In the genomic region with DNA sequence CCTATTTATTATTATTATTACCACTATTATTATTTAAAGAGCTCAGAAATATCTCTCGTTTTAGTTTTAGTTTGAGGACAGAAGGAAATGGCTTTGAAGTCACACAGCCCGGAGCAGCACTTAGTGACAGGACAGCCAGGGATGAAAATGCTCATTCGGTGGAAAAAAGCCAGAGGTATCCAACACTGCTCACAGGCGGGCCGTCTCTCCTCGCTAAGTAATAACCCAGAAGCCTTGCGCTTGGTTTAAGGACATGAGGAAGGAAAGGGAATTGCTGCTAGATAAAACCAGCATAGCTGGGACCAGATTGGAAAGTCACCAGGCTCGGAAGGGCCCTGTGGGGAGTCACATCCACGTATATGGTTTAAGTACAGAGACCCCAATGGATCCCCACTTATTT, we compare ENCODE assay signal across 10 mouse cellular contexts. TPM values are rescaled to one million over a fixed set of nuclear protein-coding genes. Genes with fewer than 3 reads are reported as not detected.
DNase-seq lines count a peak whose midpoint lies in the region; ATAC-seq and TF ChIP-seq lines count a peak whose summit lies in the region.
"Had no signal": no experiment of that assay in that cellular context is flagged by ENCODE, and none has a peak within 500 bp of the region (broad histone marks: within the 10 kb centered on the region; RNA-seq: fewer than 3 reads in every experiment).

No protein-coding gene starts in this region.

- no peak overlapping the region for H3K9ac ChIP-seq in heart, postnatal 0 days (replicated peaks; ENCODE audit: low read depth, low read length)
- H3K9ac ChIP-seq in midbrain, embryonic 12.5 days (replicated peaks) = no peak overlapping the region

- H3K4me1 ChIP-seq in brown adipose tissue, adult 24 weeks (ENCODE audit: control insufficient read depth, insufficient read depth, insufficient read length, low read length) = peaks cover 13% of the 10 kb centered on the region
- peaks cover 14% of the 10 kb centered on the region; the same call in 1 of the 2 replicates for H3K4me1 ChIP-seq in heart, postnatal 0 days (ENCODE audit: control insufficient read depth, insufficient read depth)
- peaks cover 48% of the 10 kb centered on the region for H3K4me1 ChIP-seq in midbrain, embryonic 12.5 days

- no peaks in the 10 kb centered on the region for H3K27me3 ChIP-seq in heart, postnatal 0 days (ENCODE audit: control insufficient read depth, insufficient read depth, low read length)
- no peaks in the 10 kb centered on the region for H3K27me3 ChIP-seq in midbrain, embryonic 12.5 days

- ATAC-seq in heart, postnatal 0 days (ENCODE audit: insufficient read depth, low read depth) = no peak
- ATAC-seq in midbrain, embryonic 12.5 days (ENCODE audit: low FRiP score, low read depth) = no peak
- ATAC-seq in granulocyte monocyte progenitor cell, adult 5-6 weeks (replicated peaks; ENCODE audit: poor library complexity, severe bottlenecking) = no peak

- no peak for TF ChIP-seq EP300 in heart, postnatal 0 days (IDR thresholded peaks at IDR 0.05; ENCODE audit: low read depth)

- peak overlapping the region; percentile 55 for H3K27ac ChIP-seq in brown adipose tissue, adult 24 weeks (replicated peaks; ENCODE audit: low read depth, low read length)
- 0 out of 2 replicates have a peak overlapping the region, but pooled peaks have one; percentile 38 for H3K27ac ChIP-seq in heart, postnatal 0 days (ENCODE audit: low read depth)
- H3K27ac ChIP-seq in midbrain, embryonic 12.5 days (replicated peaks) = peak overlapping the region; percentile 69

- 0 out of 2 replicates have a peak overlapping the region, but pooled peaks have one; percentile 3 for H3K4me2 ChIP-seq in heart, postnatal 0 days (ENCODE audit: low read depth, low read length)
- H3K4me2 ChIP-seq in midbrain, embryonic 12.5 days (replicated peaks) = no peak overlapping the region

- H3K9me3 ChIP-seq in heart, postnatal 0 days (replicated peaks; ENCODE audit: control insufficient read depth, low read length) = no peaks in the 10 kb centered on the region
- H3K9me3 ChIP-seq in midbrain, embryonic 12.5 days = no peaks in the 10 kb centered on the region

- H3K4me3 ChIP-seq in brown adipose tissue, adult 24 weeks (ENCODE audit: insufficient read depth, low read depth, low read length) = no peak overlapping the region
- H3K4me3 ChIP-seq in heart, postnatal 0 days (ENCODE audit: low read depth, low read length) = no peak overlapping the region
- H3K4me3 ChIP-seq in midbrain, embryonic 12.5 days = no peak overlapping the region
- H3K4me3 ChIP-seq: erythroblast, embryonic 14.5 days had no signal

- intact Hi-C loops in heart, postnatal 25 days (cut with DNase I) = no loop called here

- WGBS in heart, postnatal 0 days = 19% methylated on average over 9 of the region's 9 CpGs
- WGBS in midbrain, embryonic 12.5 days = 12% methylated on average over 9 of the region's 9 CpGs

- peak; percentile 37 to 42 for DNase-seq in heart, adult 18-20 months
- DNase-seq in heart, postnatal 25 days (ENCODE audit: low spot score) = no peak
- no peak for DNase-seq in heart, postnatal 0 days (ENCODE audit: low spot score)
- no peak for DNase-seq in adrenal gland, adult 8-10 months
- DNase-seq in thymus, postnatal 14 days = no peak
- DNase-seq: layer of hippocampus, postnatal 36 days had no signal

- no peak for TF ChIP-seq CTCF in heart, postnatal 0 days (IDR thresholded peaks at IDR 0.05; ENCODE audit: low read depth)

- no peaks in the 10 kb centered on the region for H3K36me3 ChIP-seq in heart, postnatal 0 days (replicated peaks; ENCODE audit: control insufficient read depth, insufficient read depth, low read length)
- H3K36me3 ChIP-seq in midbrain, embryonic 12.5 days = no peaks in the 10 kb centered on the region

RNA-seq across cellular contexts. Expression of gene Nxn, which starts 35.3 kb away (rescaled TPM):
- 10 to 100 TPM; 13.5 to 17.8 TPM for total RNA-seq in heart, adult 18-20 months (2021)
- 10 to 100 TPM; 11.6 to 14.8 TPM for total RNA-seq in heart, postnatal 25 days (2021)
- 2.0 and 3.6 TPM in 2 replicates for polyA plus RNA-seq in brown adipose tissue, adult 24 weeks (2012; ENCODE audit: insufficient read depth, insufficient read length, missing spikeins)
- 35.6 and 50.7 TPM in 2 replicates for total RNA-seq in heart, postnatal 0 days (2014; rRNA removed; ENCODE audit: low replicate concordance)
- 10.6 TPM in 2 replicates for polyA plus RNA-seq in heart, postnatal 0 days (2015; fragmentation: Nextera tagmentation; extraction: Ambion mirVana)
- 56.9 and 69.4 TPM in 2 replicates for polyA plus RNA-seq in midbrain, embryonic 12.5 days (2016; fragmentation: Nextera tagmentation; extraction: Ambion mirVana)
- total RNA-seq in granulocyte monocyte progenitor cell, adult 5-6 weeks (2014; fragmentation: Nextera tagmentation) = 29.6 and 32.3 TPM in 2 replicates
- 24.1 and 25.5 TPM in 2 replicates for total RNA-seq in granulocyte monocyte progenitor cell, adult 5-6 weeks (2017)
- 10 to 100 TPM; 33.5 to 43.6 (median 40.8) TPM for total RNA-seq in adrenal gland, adult 8-10 months (2022)

RNA-seq across cellular contexts. Expression of gene Timm22, which starts 43.1 kb away (rescaled TPM):
- 10 to 100 TPM; 44.0 to 51.4 TPM for total RNA-seq in heart, adult 18-20 months (2021)
- 10 to 100 TPM; 51.1 to 57.1 TPM for total RNA-seq in heart, postnatal 25 days (2021)
- 29.2 and 43.4 TPM in 2 replicates for polyA plus RNA-seq in brown adipose tissue, adult 24 weeks (2012; ENCODE audit: insufficient read depth, insufficient read length, missing spikeins)
- total RNA-seq in heart, postnatal 0 days (2014; rRNA removed; ENCODE audit: low replicate concordance) = 20.1 and 42.8 TPM in 2 replicates
- 90.5 and 99.9 TPM in 2 replicates for polyA plus RNA-seq in heart, postnatal 0 days (2015; fragmentation: Nextera tagmentation; extraction: Ambion mirVana)
- polyA plus RNA-seq in midbrain, embryonic 12.5 days (2016; fragmentation: Nextera tagmentation; extraction: Ambion mirVana) = 98.8 and 113 TPM in 2 replicates
- total RNA-seq in granulocyte monocyte progenitor cell, adult 5-6 weeks (2014; fragmentation: Nextera tagmentation) = 21.3 and 32.4 TPM in 2 replicates
- total RNA-seq in granulocyte monocyte progenitor cell, adult 5-6 weeks (2017) = 9.9 and 13.9 TPM in 2 replicates
- 10 to 100 TPM; 47.6 to 64.2 (median 56.4) TPM for total RNA-seq in adrenal gland, adult 8-10 months (2022)

Comparison
In these comparisons a context has a peak if more than half of its experiments do, and no peak if none do; other contexts are left out.
1. DNase-seq: peak in heart, adult 18-20 months (2 of 2); none in heart, postnatal 25 days (single experiment), heart, postnatal 0 days (single experiment), adrenal gland, adult 8-10 months (single experiment) and thymus, postnatal 14 days (single experiment).
2. Peak in every context shown above with its lines, with median percentiles within 50 percentile points of each other: H3K27ac ChIP-seq.